Mouse (Mus musculus): ENCODE data around the gene Alg3.

The Alg3 gene

GRCm38 (mm10) chr16:20604705-20605104, 6.8 kb downstream of the Alg3 start:
- DNase-seq (ENCODE audit: low spot score), result no peak

DNA sequence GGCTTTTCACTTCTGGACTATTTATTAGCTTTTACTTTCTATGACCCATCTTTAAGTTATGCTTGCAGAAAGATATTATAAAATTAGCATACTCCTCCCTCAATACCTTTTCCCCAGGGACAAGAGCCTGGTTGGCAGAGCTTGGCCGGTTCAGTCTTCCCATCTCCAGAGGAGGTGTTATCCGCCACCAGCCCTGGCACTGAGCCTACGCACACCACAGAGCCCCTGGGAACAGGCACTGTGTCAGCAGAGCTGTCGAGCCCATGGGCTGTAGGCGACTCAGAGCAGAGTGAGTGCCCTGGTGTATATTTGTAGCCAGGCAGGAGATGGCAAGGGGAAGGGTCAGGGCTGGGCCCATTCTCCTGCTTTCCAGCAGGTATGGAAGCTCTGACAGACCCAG, 11.0 kb downstream of the Alg3 start:
- DNase-seq (ENCODE audit: low spot score), result no peak

GRCm38 (mm10) chr16:20596687-20597441, 14.7 kb downstream of the Alg3 start:
- no peak for DNase-seq (ENCODE audit: low spot score)

DNA sequence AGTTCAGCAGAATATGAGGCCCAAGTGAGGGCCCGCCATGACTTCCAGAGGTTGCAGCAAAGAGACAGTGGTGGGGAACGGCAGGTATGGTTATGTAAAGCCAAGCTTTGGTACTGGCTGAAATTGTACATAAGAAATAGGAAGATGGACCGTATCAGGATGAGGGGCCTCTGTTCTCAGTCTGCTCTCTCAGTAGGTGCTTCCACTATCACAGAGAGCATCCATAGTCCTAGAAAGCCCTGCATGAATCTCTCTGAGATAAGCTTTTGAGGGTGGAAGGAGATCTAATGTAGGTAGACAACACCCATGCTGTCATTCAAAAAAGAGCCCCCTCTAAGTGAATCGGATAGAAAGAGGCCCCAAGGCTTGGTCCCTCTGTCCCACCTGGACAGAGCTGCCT, 15.8 kb downstream of the Alg3 start:
- DNase-seq (ENCODE audit: low spot score), result no peak

DNA sequence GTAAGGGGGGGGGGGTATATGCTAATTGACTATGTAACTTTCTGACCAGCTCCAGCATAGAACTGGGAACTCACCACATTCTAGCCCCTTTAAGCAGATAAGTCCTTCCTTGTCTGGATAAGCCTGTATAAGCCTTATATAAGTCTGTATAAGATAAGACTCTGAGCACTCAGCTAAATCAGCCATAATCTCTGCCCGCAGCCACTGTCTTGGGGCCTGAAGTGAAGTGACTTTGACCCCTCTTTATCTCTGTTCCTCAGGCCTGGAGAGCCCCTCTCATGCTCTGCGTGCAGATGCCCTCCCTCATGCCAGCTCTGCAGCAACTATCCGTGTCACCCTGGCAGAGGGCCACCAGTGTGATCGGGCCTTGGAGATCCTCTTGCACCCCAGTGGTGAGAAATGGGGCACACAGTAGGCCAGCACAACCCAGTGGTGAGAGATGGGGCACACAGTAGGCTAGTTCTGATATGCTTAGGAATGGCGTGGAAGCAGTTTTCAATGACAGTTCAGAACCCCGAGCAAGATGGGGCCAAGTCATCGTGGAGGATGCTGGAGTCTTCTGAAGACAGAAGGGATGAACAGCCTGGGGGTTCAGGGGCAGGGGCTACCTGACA, 16.4 kb downstream of the Alg3 start:
- no peak for DNase-seq (ENCODE audit: low spot score)

GRCm38 (mm10) chr16:20591076-20591705, 20.3 kb downstream of the Alg3 start:
- no peak for DNase-seq (ENCODE audit: low spot score)

- DNase-seq (ENCODE audit: low spot score), result no peak
Measured at GRCm38 (mm10) chr16:20590680-20591038, 20.9 kb downstream of the Alg3 start.

DNA sequence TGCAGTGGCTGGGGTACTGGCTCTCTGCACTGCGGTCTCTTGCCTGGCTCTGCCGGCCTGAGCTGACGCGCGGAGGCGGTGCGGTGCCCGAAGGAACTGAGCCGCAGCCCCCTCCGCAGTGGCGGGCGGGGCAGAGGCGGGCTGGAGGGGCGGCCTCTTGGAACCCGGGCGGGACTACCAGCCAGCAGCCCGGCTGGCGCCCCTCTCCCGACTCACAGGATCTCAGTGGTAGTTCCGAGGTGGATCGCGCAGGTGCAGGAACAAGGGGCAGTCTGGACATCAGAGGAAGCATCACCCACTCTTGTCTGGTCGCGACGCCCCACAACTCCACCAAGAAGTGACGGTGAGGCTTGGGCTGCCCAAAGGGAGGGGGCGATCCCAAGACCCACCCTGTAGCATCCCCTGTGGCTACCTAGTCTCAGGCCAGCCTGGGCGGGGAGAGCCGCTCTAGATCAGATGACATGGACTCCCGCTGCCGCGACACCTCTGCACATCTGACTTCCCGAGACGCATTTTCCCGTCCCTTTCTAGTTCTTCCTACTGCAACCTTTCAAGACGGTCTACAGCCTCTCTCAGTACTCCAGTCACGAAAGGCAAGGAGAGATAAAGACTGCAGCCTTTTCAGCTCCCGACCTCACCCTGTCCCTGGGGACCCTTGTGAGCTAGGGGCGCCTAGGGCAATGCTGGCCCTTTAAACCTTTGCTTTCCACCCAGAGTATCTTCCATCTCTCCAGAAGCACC, 21.4 kb downstream of the Alg3 start:
- DNase-seq (ENCODE audit: low spot score), result peak; percentile 56

- DNase-seq (ENCODE audit: low spot score), result no peak
Measured at GRCm38 (mm10) chr16:20589366-20589938, 22.1 kb downstream of the Alg3 start, which contains the start of gene Vwa5b2. Gene Vwa5b2 (plus strand): TSS chr16:20589471.

GRCm38 (mm10) chr16:20565075-20565474, 46.5 kb downstream of the Alg3 start:
- DNase-seq (ENCODE audit: low spot score), result no peak

DNA sequence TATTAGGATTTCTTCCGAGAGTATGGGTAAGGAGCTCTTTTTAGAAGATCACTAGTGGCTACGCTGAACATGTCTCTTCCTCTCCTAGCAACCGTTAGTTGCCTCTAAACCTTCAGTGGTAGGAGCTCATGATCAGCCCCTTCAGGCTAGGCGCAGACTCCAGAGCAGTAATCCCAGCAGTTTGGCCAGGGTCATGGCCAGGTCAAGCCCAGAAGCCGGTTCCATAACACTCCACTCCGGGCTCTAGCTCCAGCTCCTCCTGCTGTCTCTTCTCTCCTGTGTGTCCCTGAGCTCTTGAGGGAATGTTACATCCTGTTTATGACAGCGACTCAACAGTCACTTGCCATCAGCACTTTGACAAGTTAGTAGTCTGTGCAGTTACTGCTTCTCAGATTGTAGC, 54.2 kb downstream of the Alg3 start:
- DNase-seq (ENCODE audit: low spot score), result no peak
